Comparison of ENCODE assay signal across 8 mouse cellular contexts in genomic region chr3:85573216-85573863, GRCm38 (mm10). TPM values are rescaled to one million over a fixed set of nuclear protein-coding genes. Genes with fewer than 3 reads are reported as not detected.
A peak's percentile ranks its signal among the peaks of the same experiment; 100 is the strongest.
DNase-seq lines count a peak whose midpoint lies in the region; ATAC-seq and TF ChIP-seq lines count a peak whose summit lies in the region.

No protein-coding gene starts in this region.

- no peak for TF ChIP-seq CTCF in left cerebral cortex, adult 2 months (IDR thresholded peaks at IDR 0.05)
- TF ChIP-seq CTCF in intestine, postnatal 0 days (IDR thresholded peaks at IDR 0.05; ENCODE audit: low read depth): no peak

- H3K27me3 ChIP-seq in embryonic facial prominence, embryonic 13.5 days: no peaks in the 10 kb centered on the region
- H3K27me3 ChIP-seq in intestine, postnatal 0 days (replicated peaks; ENCODE audit: control insufficient read depth, insufficient read depth, low read length): no peaks in the 10 kb centered on the region
- H3K27me3 ChIP-seq in neural tube, embryonic 12.5 days (replicated peaks): no peaks in the 10 kb centered on the region

- no peaks in the 10 kb centered on the region; the same call in 1 of the 2 replicates for H3K36me3 ChIP-seq in embryonic facial prominence, embryonic 13.5 days
- H3K36me3 ChIP-seq in intestine, postnatal 0 days (ENCODE audit: control insufficient read depth, insufficient read depth): no peaks in the 10 kb centered on the region
- H3K36me3 ChIP-seq in neural tube, embryonic 12.5 days: no peaks in the 10 kb centered on the region

- no peaks in the 10 kb centered on the region for H3K9me3 ChIP-seq in embryonic facial prominence, embryonic 13.5 days
- no peaks in the 10 kb centered on the region for H3K9me3 ChIP-seq in intestine, postnatal 0 days (ENCODE audit: control insufficient read depth)
- H3K9me3 ChIP-seq in neural tube, embryonic 12.5 days: no peaks in the 10 kb centered on the region

- H3K9ac ChIP-seq in embryonic facial prominence, embryonic 13.5 days: peak overlapping the region; percentile 61
- no peak overlapping the region for H3K9ac ChIP-seq in intestine, postnatal 0 days (ENCODE audit: low read depth, low read length)
- no peak overlapping the region for H3K9ac ChIP-seq in neural tube, embryonic 12.5 days

- peaks cover 3% of the 10 kb centered on the region; the same call in 1 of the 2 replicates for H3K4me1 ChIP-seq in embryonic facial prominence, embryonic 13.5 days
- no peaks in the 10 kb centered on the region for H3K4me1 ChIP-seq in intestine, postnatal 0 days (replicated peaks; ENCODE audit: control insufficient read depth, insufficient read depth, low read length)
- peaks cover 3% of the 10 kb centered on the region; the same call in 1 of the 2 replicates for H3K4me1 ChIP-seq in neural tube, embryonic 12.5 days

- no peak for DNase-seq in left cerebral cortex, adult 2 months (ENCODE audit: extremely low spot score in 1 of 2, low spot score in 2 of 2)
- DNase-seq in left cerebral cortex, postnatal 4 days: no peak
- no peak for DNase-seq in cerebellum, adult 11 months
- no peak for DNase-seq in embryo, embryonic 9.5 days (ENCODE audit: extremely low spot score)
- DNase-seq in layer of hippocampus, postnatal 25 days (ENCODE audit: extremely low spot score in 1 of 2, low spot score in 1 of 2): no peak

- no peak for ATAC-seq in embryonic facial prominence, embryonic 13.5 days (ENCODE audit: insufficient number of reproducible peaks, insufficient read depth, low FRiP score, low TSS enrichment, low read depth)
- ATAC-seq in intestine, postnatal 0 days: no peak
- ATAC-seq in neural tube, embryonic 12.5 days (ENCODE audit: low FRiP score, low read depth): no peak; the same call in 1 of the 2 replicates

- peak overlapping the region; percentile 64 for H3K4me3 ChIP-seq in left cerebral cortex, adult 2 months
- H3K4me3 ChIP-seq in embryonic facial prominence, embryonic 13.5 days: peak overlapping the region; percentile 74
- peak overlapping the region; percentile 68 for H3K4me3 ChIP-seq in intestine, postnatal 0 days (ENCODE audit: low read depth, low read length)
- peak overlapping the region; percentile 19 for H3K4me3 ChIP-seq in neural tube, embryonic 12.5 days

- H3K27ac ChIP-seq in left cerebral cortex, adult 2 months: peak overlapping the region; percentile 77
- no peak overlapping the region for H3K27ac ChIP-seq in embryonic facial prominence, embryonic 13.5 days
- no peak overlapping the region for H3K27ac ChIP-seq in intestine, postnatal 0 days (ENCODE audit: low read depth, low read length)
- no peak overlapping the region for H3K27ac ChIP-seq in neural tube, embryonic 12.5 days

- H3K4me2 ChIP-seq in embryonic facial prominence, embryonic 13.5 days: peak overlapping the region; percentile 83
- peak overlapping the region; percentile 75 for H3K4me2 ChIP-seq in intestine, postnatal 0 days (replicated peaks; ENCODE audit: low read depth)
- peak overlapping the region; percentile 57 for H3K4me2 ChIP-seq in neural tube, embryonic 12.5 days (replicated peaks)

- intact Hi-C loops in left cerebral cortex, adult 2 months (cut with DNase I): loop anchor here (1.0 to 5.0 kb wide), 10 partner anchors 89 to 991 kb away; partner anchors contain the start of genes Arfip1 and Rps3a1
- intact Hi-C loops in left cerebral cortex, postnatal 4 days (cut with DNase I): loop anchor here (5.0 to 10.0 kb wide), 3 partner anchors 341 to 621 kb away; no protein-coding TSS in a partner anchor

- WGBS in embryonic facial prominence, embryonic 13.5 days: 23% methylated on average over 6 of the region's 6 CpGs
- WGBS in intestine, postnatal 0 days: 22% methylated on average over 6 of the region's 6 CpGs
- WGBS in neural tube, embryonic 12.5 days: 28% methylated on average over 6 of the region's 6 CpGs

RNA-seq across cellular contexts. Expression of gene Gatb, which starts 0.6 kb away (rescaled TPM):
- total RNA-seq in left cerebral cortex, adult 2 months (2021): 10 to 100 TPM; 20.4 to 20.6 TPM
- total RNA-seq in left cerebral cortex, postnatal 4 days (2021): 10 to 100 TPM; 15.5 to 17.8 TPM
- 19.9 and 22.5 TPM in 2 replicates for polyA plus RNA-seq in embryonic facial prominence, embryonic 13.5 days (2015; fragmentation: Nextera tagmentation; extraction: Ambion mirVana)
- polyA plus RNA-seq in intestine, postnatal 0 days (2015; fragmentation: Nextera tagmentation; extraction: Ambion mirVana): 11.2 and 12.4 TPM in 2 replicates
- polyA plus RNA-seq in neural tube, embryonic 12.5 days (2016; fragmentation: Nextera tagmentation; extraction: Ambion mirVana): 20.6 and 20.7 TPM in 2 replicates
- 10 to 100 TPM; 22.2 to 22.5 TPM for total RNA-seq in layer of hippocampus, postnatal 25 days (2021)

Comparison
In these comparisons a context has a peak if more than half of its experiments do, and no peak if none do; other contexts are left out.
1. H3K4me3 ChIP-seq: peak in every context shown above with its lines; median percentile 74 in embryonic facial prominence, embryonic 13.5 days; 68 in intestine, postnatal 0 days; 64 in left cerebral cortex, adult 2 months; 19 in neural tube, embryonic 12.5 days.